Mouse (Mus musculus) embryo, embryonic 11 days (tissue): ENCODE data around the gene Kmt2b.
A peak's percentile ranks its signal among the peaks of the same experiment; 100 is the strongest.

Experiments used
- DNase-seq: peaks from one replicate; pipeline ENCODE4 v3.0.0-alpha.2; 2015

Gene Kmt2b

DNA sequence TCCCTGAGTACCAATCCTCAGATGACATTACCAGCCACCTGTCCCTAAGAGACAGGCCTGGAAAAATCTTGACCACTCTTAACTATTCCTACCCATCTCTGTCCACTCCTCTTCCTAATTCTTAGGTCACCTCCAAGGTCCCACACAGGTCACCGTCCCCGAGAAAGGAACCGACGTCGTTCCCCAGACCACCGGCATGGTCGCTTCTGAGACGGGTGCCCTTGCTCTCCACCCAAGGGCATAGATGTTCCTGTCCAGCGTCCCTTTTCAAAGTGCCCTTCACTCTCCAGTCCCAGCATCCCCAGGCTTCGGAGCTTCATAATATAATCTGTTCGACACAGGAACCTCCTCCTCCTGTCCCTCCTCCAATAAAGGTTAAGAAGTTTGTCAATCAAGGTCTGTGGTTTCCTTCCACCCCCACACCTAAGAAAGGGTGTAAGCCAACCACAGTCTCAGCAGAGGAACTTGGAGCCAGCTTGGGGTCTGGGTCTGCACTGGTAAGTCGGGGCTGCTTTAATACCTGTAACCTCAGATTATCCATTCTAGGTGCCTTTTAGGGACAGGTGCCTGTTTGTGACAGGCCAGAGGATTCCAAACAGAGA, 23.5 kb downstream of the Kmt2b start, which contains the start of gene Igflr1:
Gene Igflr1, plus strand, starts transcription at position 458 of the 602 bp plus-strand sequence.
- DNase-seq = no peak

DNA sequence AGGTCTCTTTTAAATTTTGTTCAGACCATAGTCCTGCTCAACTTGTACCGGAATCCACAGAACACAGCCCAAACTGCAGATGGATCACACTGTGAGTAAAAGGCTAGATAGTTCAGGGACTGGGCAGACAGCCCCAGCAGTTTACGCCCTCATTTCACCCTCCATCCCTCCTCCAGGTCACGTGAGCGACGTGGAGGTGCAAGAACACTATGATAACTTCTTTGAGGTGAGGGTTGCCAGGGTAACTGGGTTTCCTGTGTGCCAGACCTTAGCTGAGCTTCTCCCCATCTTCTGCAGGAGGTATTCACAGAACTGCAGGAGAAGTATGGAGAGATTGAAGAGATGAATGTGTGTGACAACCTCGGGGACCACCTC, 24.6 kb downstream of the Kmt2b start:
- DNase-seq = no peak

DNA sequence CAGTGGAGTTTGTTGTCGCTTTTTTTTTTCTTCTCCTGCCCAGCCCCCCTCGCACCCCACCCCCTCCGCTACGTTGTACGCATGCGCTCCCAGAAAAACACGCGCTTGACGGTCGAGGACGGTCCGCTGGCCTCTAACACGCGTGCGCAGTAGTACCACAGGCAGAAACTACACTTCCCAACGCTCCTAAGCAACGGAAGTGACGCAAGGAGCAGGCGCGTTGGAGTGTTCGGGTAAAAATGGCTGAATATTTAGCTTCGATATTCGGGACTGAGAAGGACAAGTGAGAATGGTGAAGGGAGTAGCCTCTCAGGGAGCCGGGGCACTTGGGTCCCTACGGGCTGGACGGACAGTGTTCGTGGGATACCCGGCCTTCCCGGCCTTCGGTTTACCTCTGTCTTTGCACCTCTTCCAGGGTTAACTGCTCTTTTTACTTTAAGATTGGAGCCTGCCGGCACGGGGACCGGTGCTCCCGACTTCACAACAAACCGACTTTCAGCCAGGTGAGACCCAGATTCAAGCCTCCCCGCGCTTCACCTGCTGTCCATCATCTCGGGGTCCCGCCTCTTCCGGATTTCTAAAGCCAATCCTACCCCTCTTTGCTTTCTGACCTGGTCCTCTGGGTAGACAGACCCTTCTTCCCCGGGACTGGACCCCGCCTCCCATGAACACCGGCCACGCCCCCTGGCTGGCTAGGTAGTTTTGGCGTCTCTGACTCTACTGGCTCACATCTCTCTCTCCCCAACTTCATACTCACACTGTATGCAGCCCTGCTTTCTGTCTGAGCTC, 25.2 kb downstream of the Kmt2b start, which contains the start of the genes U2af1l4, Gm49396 and Psenen:
Gene U2af1l4, plus strand, starts transcription at position 185 of the 789 bp plus-strand sequence.
Gene Gm49396, plus strand, starts transcription at position 228 of the 789 bp plus-strand sequence.
Gene Psenen, minus strand, starts transcription at position 511 of the 789 bp plus-strand sequence.
- peak; percentile 98 for DNase-seq

DNA sequence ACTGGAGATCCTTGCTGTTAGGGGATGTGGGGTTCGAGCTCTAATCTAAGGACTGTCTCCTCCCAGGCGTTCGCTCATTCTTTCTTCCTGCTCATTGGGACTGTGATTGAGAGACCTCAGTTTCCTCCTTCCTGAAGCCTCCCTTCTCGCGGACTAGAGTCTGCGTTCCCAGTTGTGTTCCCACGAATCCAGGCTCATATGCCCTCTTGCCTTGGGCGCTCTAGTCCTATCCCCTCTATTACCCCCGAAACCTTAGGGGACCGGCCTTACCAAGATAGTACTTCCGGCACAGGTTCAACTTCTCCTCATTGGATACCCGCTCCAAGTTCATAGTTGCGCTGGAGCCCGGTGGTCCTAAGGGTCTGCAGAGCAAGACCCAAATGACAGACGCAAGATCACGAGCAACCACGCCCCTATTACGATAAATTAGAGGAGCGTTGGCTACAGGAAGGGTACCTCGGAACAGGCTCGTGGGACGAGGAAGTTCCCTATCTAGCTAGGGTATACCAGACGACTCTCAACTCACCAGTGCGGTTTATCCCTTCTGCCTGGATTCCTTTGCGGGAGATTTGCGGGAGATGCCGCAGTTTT, 25.9 kb downstream of the Kmt2b start:
- DNase-seq = no peak

DNA sequence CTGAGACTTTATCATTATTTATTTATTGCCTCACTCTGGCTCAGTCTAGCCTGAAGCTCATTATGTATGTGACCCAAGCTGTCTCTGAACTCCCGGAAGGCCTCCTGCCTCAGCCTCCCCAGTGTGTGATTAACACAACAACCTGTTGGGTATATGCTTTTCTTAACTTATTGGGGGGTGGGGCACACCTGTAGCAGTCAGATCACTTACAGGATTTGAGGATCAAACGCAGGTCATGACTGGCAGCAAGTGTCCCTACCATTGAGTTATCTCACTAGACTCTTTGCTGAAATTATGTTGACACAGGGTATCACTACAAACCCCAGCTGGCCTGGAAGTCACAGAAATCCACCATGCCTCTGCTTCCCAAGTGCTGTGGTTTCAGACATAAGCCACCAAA, 28.2 kb downstream of the Kmt2b start:
- no peak for DNase-seq

DNA sequence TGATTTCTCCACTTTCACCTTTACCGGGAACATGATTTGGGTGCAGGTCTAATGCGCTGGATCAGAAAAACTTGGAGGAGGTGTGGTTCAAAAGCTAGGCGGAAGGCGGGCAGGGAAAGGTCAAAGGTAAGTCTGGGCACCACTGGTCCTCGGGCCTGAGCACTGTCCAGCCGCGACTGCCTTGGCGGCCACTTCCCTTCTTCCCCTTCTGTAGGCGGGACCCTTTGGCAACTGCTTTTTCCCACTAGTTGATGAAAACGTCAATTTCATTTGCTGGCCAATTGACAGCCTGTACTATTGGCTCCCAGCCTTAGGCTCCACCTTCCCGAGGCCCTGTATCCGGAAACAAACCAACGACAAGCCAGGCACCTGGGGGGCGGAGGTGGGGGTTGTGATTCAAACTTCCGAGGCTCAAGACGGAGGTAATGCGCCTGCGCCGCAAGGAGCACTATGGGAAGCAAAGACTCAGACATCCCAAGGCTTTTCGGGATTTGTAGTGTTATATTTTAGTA, 29.0 kb downstream of the Kmt2b start, which contains the start of gene Lin37:
Gene Lin37, minus strand, starts transcription at position 396 of the 512 bp plus-strand sequence.
- peak; percentile 97 for DNase-seq

DNA sequence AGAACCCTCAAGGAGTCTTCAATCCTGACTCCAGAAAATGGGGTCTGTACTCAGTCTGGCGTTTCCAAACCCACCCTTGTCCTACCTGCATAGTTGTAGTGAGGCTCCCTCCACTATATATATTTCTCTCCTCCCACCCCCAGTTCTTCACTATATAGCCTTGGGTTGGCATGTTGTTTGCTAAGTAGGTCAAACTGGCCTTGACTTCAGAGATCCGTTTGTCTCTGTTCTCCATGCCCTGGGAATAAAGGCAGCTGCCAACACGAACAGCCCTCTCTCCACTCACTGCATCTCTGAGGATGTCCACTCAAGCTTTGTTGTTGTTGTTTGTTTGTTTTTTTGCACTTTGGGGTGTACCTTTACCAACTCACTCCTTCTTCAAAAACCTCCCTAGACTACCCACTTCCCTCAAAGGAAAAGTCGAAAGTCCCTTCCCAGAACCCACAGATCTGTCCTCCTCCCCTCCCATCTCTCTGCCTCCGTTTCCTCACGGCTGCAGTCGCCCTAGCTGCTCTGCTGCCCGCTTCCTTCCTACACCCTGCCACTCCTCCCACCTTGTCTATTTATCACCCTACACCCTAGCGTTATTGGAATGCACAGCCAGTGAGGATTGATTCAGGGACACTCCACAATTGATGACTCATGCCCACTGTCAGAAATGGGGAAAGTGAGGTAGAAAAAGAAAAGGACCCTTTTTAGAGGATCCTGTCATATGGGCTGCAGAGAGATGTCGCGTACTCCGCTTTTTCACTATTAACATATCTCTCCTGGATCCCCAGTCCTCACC, 29.7 kb downstream of the Kmt2b start:
- no peak for DNase-seq

DNA sequence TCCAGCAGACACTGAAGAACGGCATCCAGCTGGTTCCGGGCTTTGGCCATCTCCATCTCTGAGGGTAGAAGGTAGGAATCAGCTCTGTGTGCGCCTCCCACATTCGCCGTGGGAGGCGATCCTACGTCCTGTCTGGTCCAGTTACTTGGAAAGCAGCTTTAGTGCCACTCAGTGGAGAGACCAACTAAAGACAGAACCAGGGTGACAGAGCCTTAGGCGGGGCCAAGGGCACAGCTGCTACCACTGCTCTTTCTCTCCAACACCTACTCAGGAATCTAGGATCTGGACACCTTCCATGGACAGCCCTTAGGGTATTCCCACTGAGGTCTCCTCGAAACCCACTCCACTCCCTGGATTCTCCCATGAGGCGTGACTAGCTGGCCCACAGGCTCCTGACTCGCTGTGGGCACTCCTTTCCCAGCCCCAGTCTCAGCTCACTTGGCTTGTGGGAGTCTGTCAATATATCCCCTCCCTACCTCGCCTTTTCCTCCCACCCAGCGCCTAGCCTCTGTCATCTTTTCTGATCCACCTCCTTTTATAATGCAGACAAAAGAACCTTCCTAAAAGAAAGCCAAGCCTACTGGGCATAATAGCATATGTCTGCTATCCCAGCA, 30.5 kb downstream of the Kmt2b start:
- DNase-seq = no peak

DNA sequence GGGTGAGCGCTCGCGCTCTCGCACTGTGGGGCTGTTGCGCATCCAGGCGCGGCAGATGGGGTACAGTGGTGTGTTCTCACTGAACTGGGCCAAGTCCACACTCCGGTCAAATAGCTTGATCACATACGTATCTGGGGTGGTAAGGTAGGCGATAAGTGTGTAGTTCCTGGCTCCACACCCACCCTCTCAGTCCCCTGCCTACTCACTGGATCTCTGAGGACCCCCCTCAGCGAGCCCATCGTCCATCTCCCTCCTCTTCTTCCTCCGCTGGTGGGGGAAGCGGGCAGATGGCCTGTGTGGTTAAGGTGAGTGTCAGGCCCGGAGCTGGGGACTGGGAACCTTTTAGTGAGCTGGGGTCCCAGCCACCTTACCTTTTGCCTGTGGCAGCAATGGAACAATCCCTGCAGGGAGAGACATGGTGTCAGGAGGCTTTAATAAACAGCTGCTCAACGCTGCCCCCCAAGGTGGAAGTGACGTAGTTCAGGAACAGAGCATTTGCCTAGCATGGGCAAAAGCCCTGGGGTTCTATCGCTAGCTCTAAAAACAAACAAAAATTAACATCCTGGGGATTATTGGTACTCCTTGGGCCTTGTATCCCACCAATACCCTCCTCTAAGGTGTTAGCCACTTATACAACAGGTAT, 31.5 kb downstream of the Kmt2b start:
- DNase-seq = peak; percentile 35

DNA sequence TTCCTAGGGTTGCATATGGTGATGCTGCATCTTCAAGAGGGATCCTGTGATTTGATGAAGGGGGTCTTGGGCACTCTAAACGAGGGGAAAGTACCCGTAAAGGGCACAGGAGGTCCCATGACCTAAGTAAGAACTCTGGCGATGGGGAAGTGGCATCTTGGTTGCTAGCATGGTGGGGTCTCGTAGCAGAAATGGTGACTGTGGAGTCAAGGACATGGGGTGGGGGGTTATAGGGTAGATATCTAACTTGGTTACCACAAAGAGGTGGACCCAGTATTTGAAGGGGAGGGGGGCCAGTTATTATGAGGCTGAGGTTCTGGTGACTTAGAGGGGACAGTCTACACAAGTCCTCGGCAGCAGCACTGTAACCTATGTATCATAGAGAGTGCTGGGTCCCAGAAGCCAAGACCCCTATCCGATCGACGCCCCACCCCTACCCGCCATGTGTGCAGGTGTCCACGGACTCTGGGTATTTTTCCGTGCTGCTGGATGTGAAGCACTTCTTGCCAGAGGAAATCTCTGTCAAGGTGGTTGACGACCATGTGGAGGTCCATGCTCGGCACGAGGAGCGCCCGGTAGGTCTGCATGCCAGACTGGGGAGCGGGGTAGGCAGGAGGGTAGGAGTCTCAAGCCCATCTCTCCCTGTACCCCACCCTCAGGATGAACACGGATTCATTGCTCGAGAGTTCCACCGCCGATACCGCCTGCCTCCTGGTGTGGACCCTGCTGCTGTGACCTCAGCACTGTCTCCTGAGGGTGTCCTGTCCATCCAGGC, 34.5 kb downstream of the Kmt2b start:
- no peak for DNase-seq

DNA sequence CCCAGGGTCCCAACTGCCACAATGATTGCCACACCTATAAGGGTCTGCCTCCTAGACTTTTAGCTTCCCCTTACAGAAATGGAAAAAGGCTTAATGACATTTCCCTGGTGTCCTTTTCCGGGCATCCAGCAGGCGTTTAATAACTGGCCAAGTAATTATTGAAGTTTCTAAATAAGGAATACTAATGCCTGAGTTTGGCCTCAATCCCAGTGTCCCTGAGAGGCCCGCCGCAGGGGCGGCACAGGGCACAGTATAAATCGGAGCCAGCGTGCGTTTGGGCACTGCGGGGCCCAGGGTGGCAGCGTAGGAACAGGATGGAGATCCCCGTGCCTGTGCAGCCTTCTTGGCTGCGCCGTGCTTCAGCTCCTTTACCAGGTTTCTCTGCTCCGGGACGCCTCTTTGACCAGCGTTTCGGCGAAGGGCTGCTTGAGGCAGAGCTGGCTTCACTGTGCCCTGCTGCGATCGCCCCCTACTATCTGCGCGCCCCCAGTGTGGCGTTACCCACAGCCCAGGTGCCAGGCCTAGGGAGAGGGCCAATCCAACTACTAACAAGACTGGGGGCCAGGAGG, 35.4 kb downstream of the Kmt2b start:
- peak; percentile 24 for DNase-seq

DNA sequence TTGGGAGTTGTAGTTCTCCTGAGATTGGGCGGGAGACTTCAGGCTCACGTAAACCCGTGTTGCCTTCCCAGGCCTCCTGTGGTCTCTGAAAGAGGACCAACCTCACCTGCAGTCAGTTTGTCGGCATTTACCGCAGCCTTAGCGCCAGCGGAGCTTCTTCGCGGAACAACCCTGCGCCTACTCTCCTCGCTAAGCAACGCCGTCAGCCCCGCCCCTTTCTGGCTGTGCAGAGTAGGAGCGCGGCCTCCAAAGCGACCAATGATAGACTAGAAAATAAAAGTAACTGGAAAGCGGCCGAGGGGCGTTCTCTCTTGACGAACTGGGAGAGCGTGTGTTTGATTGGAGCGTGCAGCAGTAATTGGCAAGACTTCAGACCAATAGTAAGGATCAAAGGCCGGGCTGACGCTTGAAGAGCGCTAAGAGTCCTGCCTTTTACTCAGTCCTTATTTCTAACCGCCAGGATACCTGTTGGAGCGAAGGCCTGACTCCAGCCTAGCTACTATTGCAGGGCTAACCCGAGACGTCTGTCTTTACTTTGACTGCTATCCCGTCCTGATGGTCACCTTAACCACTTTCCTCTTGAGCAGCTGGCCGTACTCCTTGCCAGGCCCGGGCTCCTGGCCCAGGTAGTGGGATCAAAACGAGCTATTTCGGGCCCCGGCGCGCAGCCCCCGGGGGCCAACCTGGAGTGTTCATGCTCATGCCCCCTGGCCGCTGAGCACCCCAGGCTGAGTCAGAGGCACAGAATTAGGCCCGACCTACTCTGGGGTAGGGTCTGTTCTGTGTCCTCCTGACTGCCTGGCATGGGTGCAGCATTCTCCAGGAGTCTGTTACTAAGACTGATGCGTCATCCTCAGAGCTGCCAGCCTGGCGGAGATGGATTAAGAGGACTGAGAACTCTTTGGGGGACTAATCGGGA, 36.2 kb downstream of the Kmt2b start, which contains the start of the genes Hspb6 and Proser3:
Gene Hspb6, plus strand, starts transcription at position 77 of the 919 bp plus-strand sequence.
Gene Proser3, minus strand, starts transcription at position 198 of the 919 bp plus-strand sequence.
- peak; percentile 98 for DNase-seq

DNA sequence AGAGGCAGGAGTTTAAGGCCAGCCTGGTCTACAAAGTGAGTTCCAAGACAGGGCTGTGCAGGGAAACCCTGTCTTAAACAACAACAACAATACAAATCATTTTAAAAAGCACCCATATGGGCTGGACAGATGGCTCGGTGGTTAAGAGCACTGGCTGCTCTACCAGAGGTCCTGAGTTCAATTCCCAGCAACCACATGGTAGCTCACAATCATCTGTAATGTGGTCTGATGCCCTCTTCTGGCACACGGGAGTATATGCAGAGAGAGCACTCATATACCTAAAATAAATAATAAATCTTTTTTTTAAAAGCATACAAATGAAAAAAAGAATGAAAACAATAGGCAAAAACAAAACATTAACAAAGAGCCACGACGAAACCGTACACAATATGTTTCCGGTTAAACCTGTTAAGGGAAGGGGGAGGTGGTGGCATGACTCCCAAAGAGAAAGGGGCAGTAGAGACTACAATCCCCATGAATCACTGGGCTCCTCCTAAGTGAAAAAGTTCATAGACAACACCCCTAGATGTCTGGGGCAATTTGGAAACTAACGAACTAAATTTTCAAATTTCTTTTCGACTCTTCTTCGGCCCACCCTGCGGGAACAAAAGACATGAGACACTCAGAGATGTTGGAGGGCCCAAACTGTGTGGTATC, 37.0 kb downstream of the Kmt2b start:
- peak; percentile 81 for DNase-seq

DNA sequence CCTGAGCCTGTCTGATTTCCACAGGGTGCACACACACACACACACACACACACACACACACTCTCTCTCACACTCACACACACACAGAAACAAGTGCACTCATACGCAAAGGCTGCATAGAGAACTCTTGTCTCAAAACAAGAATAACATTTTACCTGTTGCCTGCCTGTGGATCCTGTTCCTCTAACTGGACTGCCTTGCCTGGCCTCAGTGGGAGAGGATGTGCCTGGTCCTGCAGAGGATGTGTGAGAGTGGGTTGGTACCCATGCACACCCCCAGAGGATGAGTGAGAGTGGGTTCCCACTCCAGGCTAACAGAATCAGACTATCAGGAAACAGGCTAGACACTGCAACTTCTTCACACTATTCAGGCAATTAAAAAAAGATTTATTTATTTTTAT, 37.9 kb downstream of the Kmt2b start:
- no peak for DNase-seq

DNA sequence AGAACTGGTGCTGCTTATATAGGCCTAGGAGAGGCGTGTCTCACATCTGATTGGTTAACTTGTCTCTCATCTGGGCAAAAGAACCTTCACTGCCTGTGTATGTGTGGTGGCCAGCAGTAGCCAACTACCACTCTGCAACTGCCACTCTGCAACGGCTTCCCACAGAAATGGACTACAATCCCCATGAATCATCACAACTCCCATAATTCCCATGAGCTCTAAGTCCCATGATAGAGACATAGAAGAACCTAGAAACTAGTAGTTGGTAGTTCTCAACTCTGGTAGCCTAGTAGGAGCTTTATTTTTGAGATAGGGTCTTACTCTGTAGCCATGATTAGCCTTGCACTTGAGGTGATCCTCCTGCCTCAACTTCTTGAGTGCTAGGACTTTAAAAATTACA, 38.6 kb downstream of the Kmt2b start:
- no peak for DNase-seq

DNA sequence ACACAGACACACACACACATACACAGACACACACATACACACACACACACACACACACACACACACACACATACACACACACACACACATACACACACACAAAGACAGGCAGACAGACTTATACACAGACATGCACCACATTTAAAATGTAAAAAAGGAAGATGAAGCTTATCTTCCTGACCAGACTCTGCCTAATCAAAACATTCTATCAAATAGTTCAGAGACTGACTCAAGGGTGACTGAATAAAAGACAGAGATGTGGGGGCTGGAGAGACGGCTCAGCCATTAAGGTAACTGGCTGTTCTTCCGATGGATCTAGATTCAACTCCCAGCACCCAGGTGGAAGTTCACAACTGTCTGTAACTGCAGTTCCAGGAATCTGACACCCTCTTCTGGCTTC, 44.2 kb downstream of the Kmt2b start:
- no peak for DNase-seq

DNA sequence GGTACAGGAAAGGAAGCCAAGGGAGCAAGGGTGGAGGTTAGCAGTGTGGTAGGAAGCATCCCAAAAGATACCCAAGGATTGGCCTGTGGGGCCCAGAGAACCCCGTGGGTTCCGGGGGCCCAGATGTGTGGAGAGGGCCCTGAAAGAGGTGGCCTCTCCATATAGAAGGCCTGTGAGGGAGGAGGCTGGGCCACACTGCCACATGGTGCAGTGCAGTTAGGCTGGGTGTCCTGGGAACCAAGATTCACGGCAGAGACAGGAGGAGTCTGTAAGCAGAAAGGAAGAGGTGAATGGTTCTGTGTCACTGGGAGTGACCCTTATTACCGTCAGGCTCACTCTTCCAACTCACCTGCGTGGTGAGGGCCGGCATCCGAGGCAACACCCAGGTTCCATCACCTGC, 48.0 kb downstream of the Kmt2b start:
- no peak for DNase-seq
